Mouse (Mus musculus) forebrain, embryonic 12.5 days (tissue): ENCODE results near the gene Mfn2. TPM values are rescaled to one million over a fixed set of nuclear protein-coding genes. Genes with fewer than 3 reads are reported as not detected.

Experiments used
- ATAC-seq: fragments of 200-750 bp; cut with Nextera tagmentation; 2 replicates; pipeline ENCODE4 v1.8.0; 2017; ENCODE audit warnings: moderate TSS enrichment; ENCODE audit not compliant: low FRiP score
- H3K27ac ChIP-seq: fragments of 300-500 bp; sonication (generic); 2 replicates; pipeline ENCODE4 v1.5.1; 2016; ENCODE audit warnings: mild to moderate bottlenecking
- H3K27me3 ChIP-seq: fragments of 300-500 bp; sonication (generic); 2 replicates; pipeline ENCODE4 v1.6.1; 2016; ENCODE audit warnings: mild to moderate bottlenecking
- H3K36me3 ChIP-seq: fragments of 300-500 bp; sonication (generic); replicated peaks from 2 replicates; pipeline ENCODE4 v1.6.1; 2016; ENCODE audit warnings: mild to moderate bottlenecking
- H3K4me1 ChIP-seq: fragments of 300-500 bp; sonication (generic); 2 replicates; pipeline ENCODE4 v1.6.1; 2016
- H3K4me2 ChIP-seq: fragments of 300-500 bp; sonication (generic); 2 replicates; pipeline ENCODE4 v1.6.1; 2016; ENCODE audit warnings: mild to moderate bottlenecking, moderate library complexity
- H3K4me3 ChIP-seq: fragments of 300-500 bp; sonication (generic); replicated peaks from 2 replicates; pipeline ENCODE4 v1.5.1; 2016; ENCODE audit warnings: mild to moderate bottlenecking
- H3K9ac ChIP-seq: fragments of 300-500 bp; sonication (generic); 2 replicates; pipeline ENCODE4 v1.6.1; 2016; ENCODE audit warnings: mild to moderate bottlenecking
- H3K9me3 ChIP-seq: fragments of 300-500 bp; sonication (generic); 2 replicates; pipeline ENCODE4 v1.6.1; 2016
- WGBS: fragments of 180-500 bp; shearing (Covaris S2); methylation state at CpG from one replicate; pipeline ENCODE4 v1.1.7; 2016; 5-methylcytosine and 5-hydroxymethylcytosine counted together
- polyA plus RNA-seq: library from polyadenylated mRNA; unstranded; fragments of >200 nt; fragmentation: Nextera tagmentation; extraction: Ambion mirVana; gene quantifications from 2 replicates; pipeline ENCODE4 v1.2.1, GENCODE M21; 2016

Mfn2 gene
- polyA plus RNA-seq, 1 experiment from 2014 or later: 61.2 TPM

DNA sequence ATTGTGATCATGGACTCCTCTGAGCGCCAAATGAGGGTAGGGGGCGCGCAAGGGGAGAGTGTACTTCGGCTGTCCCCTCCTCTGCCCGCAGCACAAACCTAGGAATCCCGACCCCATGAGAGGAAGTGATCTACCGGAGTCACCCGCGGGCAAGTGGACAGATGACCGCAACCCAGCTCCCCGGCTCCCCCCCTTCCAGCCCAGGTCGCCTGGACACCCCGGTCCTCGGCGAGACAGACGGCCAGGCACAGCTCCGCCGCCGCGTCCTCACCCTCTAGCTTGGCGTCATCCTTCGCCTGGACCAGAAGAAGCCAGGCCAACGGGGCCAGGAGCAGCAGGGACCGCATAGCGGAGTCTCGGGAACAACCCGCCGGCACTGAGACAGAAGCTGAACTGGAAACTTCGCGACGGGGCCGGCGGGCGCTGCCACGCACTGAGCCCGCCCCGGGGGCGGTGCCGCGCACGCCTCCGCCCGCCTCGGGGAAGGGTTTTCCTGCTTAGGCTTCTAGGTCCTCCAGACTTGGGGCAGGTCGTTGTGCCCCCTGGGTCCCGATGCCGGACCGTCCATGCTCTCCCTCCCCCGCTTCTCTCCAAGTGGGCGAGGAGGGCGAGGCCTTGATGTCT, 31.9 kb upstream of the Mfn2 start, which contains the start of gene Plod1:
Plod1 (minus strand) TSS at position 437 of the 624 bp plus-strand sequence.
- H3K4me1 ChIP-seq: peaks cover 13% of the 10 kb centered on the region
- H3K9me3 ChIP-seq: no peaks in the 10 kb centered on the region
- peak within 1 kb of the TSS; percentile 64 for H3K4me3 ChIP-seq
- H3K4me2 ChIP-seq: peak within 1 kb of the TSS; percentile 86
- H3K36me3 ChIP-seq: no peaks in the 10 kb centered on the region
- H3K27me3 ChIP-seq: peaks cover 9% of the 10 kb centered on the region; the same call in 1 of the 2 replicates
- H3K9ac ChIP-seq: peak within 1 kb of the TSS; percentile 68
- peak; percentile 52 for ATAC-seq
- H3K27ac ChIP-seq: peak within 1 kb of the TSS; percentile 61; the same call in 1 of the 2 replicates
- under 1% methylated on average over 51 of the region's 51 CpGs for WGBS

GRCm38 (mm10) chr4:147935904-147936303, 31.4 kb upstream of the Mfn2 start:
- Histone ChIP-seq H3K27me3 (peaks cover 9% of the 10 kb centered on the region; the same call in 1 of the 2 replicates), H3K36me3 (no peaks in the 10 kb centered on the region), H3K27ac (no peak overlapping the region), H3K9ac (peak overlapping the region; percentile 68), H3K9me3 (no peaks in the 10 kb centered on the region), H3K4me2 (peak overlapping the region; percentile 86), H3K4me1 (peaks cover 10% of the 10 kb centered on the region), H3K4me3 (peak overlapping the region; percentile 64)
- 20% methylated on average over 9 of the region's 9 CpGs for WGBS
- ATAC-seq: no peak

DNA sequence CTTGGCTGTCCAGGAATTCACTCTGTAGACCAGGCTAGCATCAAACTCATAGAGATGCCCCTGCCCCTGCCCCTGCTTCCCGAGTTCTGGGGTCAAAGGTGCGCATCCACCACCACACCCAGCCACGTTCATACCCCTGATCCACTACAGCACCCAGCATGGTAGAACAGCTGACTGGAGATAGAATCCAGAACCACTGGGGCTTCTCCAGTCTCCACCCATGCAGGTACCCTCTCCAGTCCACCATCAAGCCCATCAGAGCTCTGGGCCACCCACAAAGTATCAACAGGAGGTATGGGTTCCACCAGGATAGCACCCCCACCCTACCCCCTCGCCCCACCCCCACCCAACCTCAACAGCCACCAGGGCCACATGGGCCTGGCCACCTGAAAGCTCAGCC, 30.1 kb upstream of the Mfn2 start:
- Histone ChIP-seq H3K9me3 (no peaks in the 10 kb centered on the region), H3K4me3 (no peak overlapping the region), H3K4me2 (no peak overlapping the region), H3K36me3 (no peaks in the 10 kb centered on the region), H3K4me1 (peaks cover 5% of the 10 kb centered on the region), H3K27ac (no peak overlapping the region), H3K9ac (no peak overlapping the region), H3K27me3 (peaks cover 9% of the 10 kb centered on the region; the same call in 1 of the 2 replicates)
- WGBS: 77% methylated on average over 4 of the region's 4 CpGs
- no peak for ATAC-seq

GRCm38 (mm10) chr4:147934134-147934533, 29.6 kb upstream of the Mfn2 start:
- H3K4me1 ChIP-seq: peaks cover 5% of the 10 kb centered on the region
- no peak overlapping the region for H3K4me2 ChIP-seq
- no peak overlapping the region for H3K9ac ChIP-seq
- H3K9me3 ChIP-seq: no peaks in the 10 kb centered on the region
- H3K27me3 ChIP-seq: peaks cover 9% of the 10 kb centered on the region; the same call in 1 of the 2 replicates
- H3K27ac ChIP-seq: no peak overlapping the region
- no peaks in the 10 kb centered on the region for H3K36me3 ChIP-seq
- no peak overlapping the region for H3K4me3 ChIP-seq
- 57% methylated on average over 3 of the region's 3 CpGs for WGBS
- no peak for ATAC-seq

DNA sequence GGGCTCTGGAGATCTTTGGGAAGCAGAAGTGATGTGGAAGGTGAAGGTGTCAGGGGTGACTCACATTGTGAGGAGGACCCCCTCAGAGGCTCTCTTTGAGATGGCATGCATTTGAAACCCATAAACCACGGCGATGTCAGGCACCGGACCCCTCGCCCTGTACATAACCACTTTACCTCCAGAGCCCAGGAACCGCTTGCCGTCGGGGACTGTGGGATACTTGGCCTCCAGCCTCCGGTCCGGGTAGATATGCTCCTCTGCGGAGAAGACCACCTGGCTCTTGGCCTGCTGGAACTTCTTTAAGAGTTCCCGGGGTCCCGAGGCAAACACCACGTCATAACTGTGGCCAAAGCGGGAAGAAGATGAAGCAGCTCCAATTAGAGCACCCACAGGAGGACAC, 26.4 kb upstream of the Mfn2 start:
- H3K4me3 ChIP-seq: no peak overlapping the region
- no peak overlapping the region for H3K9ac ChIP-seq
- no peaks in the 10 kb centered on the region for H3K36me3 ChIP-seq
- no peaks in the 10 kb centered on the region for H3K27me3 ChIP-seq
- no peak overlapping the region for H3K27ac ChIP-seq
- no peaks in the 10 kb centered on the region for H3K9me3 ChIP-seq
- no peak for ATAC-seq
- 97% methylated on average over 14 of the region's 14 CpGs for WGBS
- peaks cover 5% of the 10 kb centered on the region; the same call in 1 of the 2 replicates for H3K4me1 ChIP-seq
- no peak overlapping the region for H3K4me2 ChIP-seq

DNA sequence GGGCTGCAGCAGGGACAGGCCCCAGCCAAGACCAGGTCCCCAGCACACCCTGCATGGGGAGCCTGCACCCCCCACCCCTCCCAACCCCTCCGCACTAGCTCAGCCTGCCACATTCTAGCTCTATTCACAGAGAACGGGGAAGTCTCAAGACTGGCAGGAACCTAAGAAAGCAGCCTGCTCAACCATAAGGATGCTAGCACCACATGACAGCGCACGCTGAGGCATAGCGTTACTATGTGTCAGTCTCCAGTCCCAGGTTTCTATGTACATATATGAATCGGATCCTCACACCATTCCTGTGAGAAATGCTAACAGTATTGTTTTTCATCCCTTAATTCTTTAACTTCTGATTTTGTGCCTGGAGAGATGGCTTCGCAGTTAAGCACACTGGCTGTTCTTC, 24.0 kb upstream of the Mfn2 start:
- ATAC-seq: peak; percentile 15; the same call in 1 of the 2 replicates
- WGBS: 60% methylated on average over 7 of the region's 7 CpGs
- Histone ChIP-seq H3K9me3 (no peaks in the 10 kb centered on the region), H3K27ac (no peak overlapping the region), H3K9ac (no peak overlapping the region), H3K27me3 (no peaks in the 10 kb centered on the region), H3K4me1 (0 out of 2 replicates have a peak, but pooled peaks cover 5% of the 10 kb centered on the region), H3K4me3 (no peak overlapping the region), H3K4me2 (no peak overlapping the region), H3K36me3 (peaks cover 8% of the 10 kb centered on the region; the same call in 1 of the 2 replicates)

GRCm38 (mm10) chr4:147928136-147928535, 23.6 kb upstream of the Mfn2 start:
- 9% methylated on average over 9 of the region's 9 CpGs for WGBS
- H3K9me3 ChIP-seq: no peaks in the 10 kb centered on the region
- 0 out of 2 replicates have a peak, but pooled peaks cover 5% of the 10 kb centered on the region for H3K4me1 ChIP-seq
- peak; percentile 18; the same call in 1 of the 2 replicates for ATAC-seq
- no peak overlapping the region for H3K9ac ChIP-seq
- no peak overlapping the region for H3K4me3 ChIP-seq
- H3K4me2 ChIP-seq: no peak overlapping the region
- no peak overlapping the region for H3K27ac ChIP-seq
- peaks cover 8% of the 10 kb centered on the region; the same call in 1 of the 2 replicates for H3K36me3 ChIP-seq
- no peaks in the 10 kb centered on the region for H3K27me3 ChIP-seq

DNA sequence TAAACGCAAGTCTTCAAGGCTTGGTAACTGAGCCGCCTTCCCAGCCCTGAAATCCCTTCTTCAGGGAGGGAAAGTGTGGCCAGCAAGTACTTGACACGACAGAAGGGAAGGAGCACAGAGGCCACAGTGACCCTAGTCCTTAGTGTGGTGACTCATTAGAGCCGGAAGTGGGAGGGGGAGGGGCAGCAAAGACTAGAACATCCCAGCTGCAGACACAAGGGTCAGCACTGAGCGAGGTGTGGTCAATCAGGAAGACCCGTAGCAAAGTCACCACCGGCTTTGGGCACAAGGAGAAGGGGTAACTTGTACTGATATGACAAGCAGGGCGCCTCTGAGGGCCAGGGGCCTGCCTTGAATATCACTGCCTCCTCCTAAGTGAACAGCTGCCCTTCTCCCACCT, 23.2 kb upstream of the Mfn2 start:
- Histone ChIP-seq H3K4me2 (no peak overlapping the region), H3K9ac (no peak overlapping the region), H3K36me3 (peaks cover 8% of the 10 kb centered on the region; the same call in 1 of the 2 replicates), H3K4me1 (0 out of 2 replicates have a peak, but pooled peaks cover 5% of the 10 kb centered on the region), H3K27ac (no peak overlapping the region), H3K9me3 (no peaks in the 10 kb centered on the region), H3K4me3 (no peak overlapping the region), H3K27me3 (no peaks in the 10 kb centered on the region)
- WGBS: 36% methylated on average over 8 of the region's 8 CpGs
- ATAC-seq: no peak

- Histone ChIP-seq H3K4me2 (no peak overlapping the region), H3K27me3 (no peaks in the 10 kb centered on the region), H3K9ac (no peak overlapping the region), H3K36me3 (peaks cover 8% of the 10 kb centered on the region; the same call in 1 of the 2 replicates), H3K4me3 (no peak overlapping the region), H3K27ac (no peak overlapping the region), H3K4me1 (peaks cover 6% of the 10 kb centered on the region; the same call in 1 of the 2 replicates), H3K9me3 (no peaks in the 10 kb centered on the region)
- WGBS: 81% methylated on average over 11 of the region's 11 CpGs
- no peak for ATAC-seq
These were observed 17.8 kb upstream of the Mfn2 start for GRCm38 (mm10) chr4:147922341-147922740.

- Histone ChIP-seq H3K4me1 (peaks cover 6% of the 10 kb centered on the region; the same call in 1 of the 2 replicates), H3K9me3 (no peaks in the 10 kb centered on the region), H3K9ac (no peak overlapping the region), H3K4me3 (no peak overlapping the region), H3K27me3 (no peaks in the 10 kb centered on the region), H3K27ac (no peak overlapping the region), H3K36me3 (peaks cover 8% of the 10 kb centered on the region; the same call in 1 of the 2 replicates), H3K4me2 (no peak overlapping the region)
- 27% methylated on average over 10 of the region's 10 CpGs for WGBS
- ATAC-seq: peak; percentile 39; the same call in 1 of the 2 replicates
These were observed 16.5 kb upstream of the Mfn2 start for GRCm38 (mm10) chr4:147920973-147921372.

DNA sequence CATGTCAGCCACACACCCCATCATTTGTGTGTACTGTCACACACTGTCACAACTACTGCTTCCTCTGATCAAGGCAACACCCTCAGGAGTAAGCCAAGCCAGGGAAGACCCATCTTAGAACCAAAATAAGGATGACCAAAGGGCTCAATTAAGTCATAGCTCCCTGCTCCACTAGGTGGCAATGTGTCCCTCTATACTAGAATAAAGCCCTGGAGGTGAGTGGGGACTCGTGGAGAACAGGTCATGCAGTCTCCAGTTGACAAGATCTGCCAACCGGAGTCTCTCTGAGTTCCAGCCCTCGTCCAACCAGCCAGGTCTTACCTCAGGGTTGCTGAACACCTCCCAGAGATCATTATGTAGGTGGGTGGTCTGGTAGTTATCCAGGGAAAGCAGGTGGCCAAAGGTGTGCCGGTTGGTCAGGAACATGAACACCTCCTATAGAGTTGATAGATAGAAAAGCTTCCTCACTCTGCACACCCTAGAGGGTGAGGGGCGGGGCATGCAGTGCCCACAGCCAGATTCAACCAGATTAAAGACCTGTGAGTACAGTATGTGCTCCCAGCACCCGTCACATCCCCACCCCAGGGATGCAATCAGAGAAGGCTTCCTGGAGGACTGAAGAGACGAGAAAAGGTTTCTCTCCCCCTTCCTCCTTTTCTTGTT, 14.1 kb upstream of the Mfn2 start:
- no peaks in the 10 kb centered on the region; the same call in 1 of the 2 replicates for H3K36me3 ChIP-seq
- WGBS: 58% methylated on average over 7 of the region's 7 CpGs
- H3K4me2 ChIP-seq: no peak overlapping the region
- H3K27me3 ChIP-seq: no peaks in the 10 kb centered on the region
- no peak overlapping the region for H3K4me3 ChIP-seq
- H3K27ac ChIP-seq: no peak overlapping the region
- ATAC-seq: no peak
- peaks cover 6% of the 10 kb centered on the region; the same call in 1 of the 2 replicates for H3K4me1 ChIP-seq
- no peak overlapping the region for H3K9ac ChIP-seq
- no peaks in the 10 kb centered on the region for H3K9me3 ChIP-seq

- ATAC-seq: no peak
- H3K4me1 ChIP-seq: peaks cover 4% of the 10 kb centered on the region
- no peak overlapping the region for H3K9ac ChIP-seq
- no peak overlapping the region for H3K4me2 ChIP-seq
- H3K27me3 ChIP-seq: no peaks in the 10 kb centered on the region; the same call in 1 of the 2 replicates
- WGBS: 92% methylated on average over 5 of the region's 5 CpGs
- H3K9me3 ChIP-seq: no peaks in the 10 kb centered on the region
- H3K36me3 ChIP-seq: no peaks in the 10 kb centered on the region
- no peak overlapping the region for H3K4me3 ChIP-seq
- no peak overlapping the region for H3K27ac ChIP-seq
These were observed 5.0 kb upstream of the Mfn2 start for GRCm38 (mm10) chr4:147909486-147909885.
